Mouse (Mus musculus) intestine, embryonic 14.5 days (tissue): ENCODE data around the gene Oxct2b. TPM values are rescaled to one million over a fixed set of nuclear protein-coding genes. Genes with fewer than 3 reads are reported as not detected.
A peak's percentile ranks its signal among the peaks of the same experiment; 100 is the strongest.
"Not testable (repeated sequence)": the region's sequence is repeated elsewhere in the genome, so short reads cannot be mapped to it uniquely, and the experiment has no call there.

ENCODE experiments used
- ATAC-seq: fragments of 200-750 bp; cut with Nextera tagmentation; replicated peaks from 2 replicates; pipeline ENCODE4 v1.8.0; 2017; ENCODE audit warnings: low read depth, moderate number of reproducible peaks, moderate TSS enrichment, moderate library complexity; ENCODE audit not compliant: low FRiP score, low TSS enrichment
- DNase-seq: peaks from one replicate; pipeline ENCODE4 v3.0.0-alpha.2; 2018; ENCODE audit warnings: low spot score
- H3K27ac ChIP-seq: fragments of 300-500 bp; sonication (generic); 2 replicates; pipeline ENCODE4 v1.5.1; 2014; ENCODE audit warnings: low read depth, mild to moderate bottlenecking, control low read depth
- H3K27me3 ChIP-seq: fragments of 300-500 bp; sonication (generic); replicated peaks from 2 replicates; pipeline ENCODE4 v1.6.1; 2014; ENCODE audit warnings: low read length, control low read depth; ENCODE audit not compliant: control insufficient read depth, insufficient read depth
- H3K36me3 ChIP-seq: fragments of 300-500 bp; sonication (generic); 2 replicates; pipeline ENCODE4 v1.6.1; 2014; ENCODE audit warnings: low read length, control low read depth; ENCODE audit not compliant: control insufficient read depth, insufficient read depth
- H3K4me1 ChIP-seq: fragments of 300-500 bp; sonication (generic); replicated peaks from 2 replicates; pipeline ENCODE4 v1.6.1; 2014; ENCODE audit warnings: low read length, control low read depth, mixed read lengths; ENCODE audit not compliant: control insufficient read depth, insufficient read depth
- H3K4me2 ChIP-seq: fragments of 300-500 bp; sonication (generic); 2 replicates; pipeline ENCODE4 v1.6.1; 2014; ENCODE audit warnings: low read length
- H3K4me3 ChIP-seq: fragments of 300-500 bp; sonication (generic); 2 replicates; pipeline ENCODE4 v1.5.1; 2014; ENCODE audit warnings: low read depth, low read length, control low read depth, mixed read lengths
- H3K9ac ChIP-seq: fragments of 300-500 bp; sonication (generic); 2 replicates; pipeline ENCODE4 v1.6.1; 2014; ENCODE audit warnings: mild to moderate bottlenecking, low read length
- H3K9me3 ChIP-seq: fragments of 300-500 bp; sonication (generic); 2 replicates; pipeline ENCODE4 v1.6.1; 2016; ENCODE audit warnings: low read length, control low read depth; ENCODE audit not compliant: control insufficient read depth
- WGBS: fragments of 180-500 bp; shearing (Covaris S2); extraction: QIAGEN DNeasy Blood & Tissue Kit; methylation state at CpG from one replicate; pipeline ENCODE4 v1.1.7; 2014; 5-methylcytosine and 5-hydroxymethylcytosine counted together
- polyA plus RNA-seq: library from polyadenylated mRNA; unstranded; fragments of >200 nt; fragmentation: Nextera tagmentation; extraction: Ambion mirVana; gene quantifications from 2 replicates; pipeline ENCODE4 v1.2.1, GENCODE M21; 2014

The Oxct2b gene
- polyA plus RNA-seq, 1 experiment from 2014 or later: 0.15 TPM

GRCm38 (mm10) chr4:123085290-123085689 is 30.8 kb upstream of the Oxct2b start:
- Histone ChIP-seq H3K27ac (no peak overlapping the region), H3K9ac (no peak overlapping the region), H3K27me3 (no peaks in the 10 kb centered on the region), H3K4me1 (no peaks in the 10 kb centered on the region), H3K9me3 (no peaks in the 10 kb centered on the region), H3K4me2 (no peak overlapping the region), H3K4me3 (no peak overlapping the region), H3K36me3 (no peaks in the 10 kb centered on the region)
- DNase-seq: no peak
- no peak for ATAC-seq
- WGBS: 85% methylated on average over 2 of the region's 2 CpGs

- Histone ChIP-seq H3K36me3 (no peaks in the 10 kb centered on the region), H3K4me3 (no peak overlapping the region), H3K9me3 (no peaks in the 10 kb centered on the region), H3K9ac (no peak overlapping the region), H3K27ac (no peak overlapping the region), H3K27me3 (no peaks in the 10 kb centered on the region), H3K4me1 (no peaks in the 10 kb centered on the region), H3K4me2 (no peak overlapping the region)
- DNase-seq (no peak), ATAC-seq (no peak)
- 78% methylated on average over 4 of the region's 4 CpGs for WGBS
Observed at GRCm38 (mm10) chr4:123086381-123086780, 29.7 kb upstream of the Oxct2b start.

GRCm38 (mm10) chr4:123092621-123093020 is 23.4 kb upstream of the Oxct2b start:
- H3K4me2 ChIP-seq: no peak overlapping the region; the same call in 1 of the 2 replicates
- H3K4me1 ChIP-seq: 0 out of 2 replicates have a peak, but pooled peaks cover 4% of the 10 kb centered on the region
- H3K9ac ChIP-seq: no peak overlapping the region
- WGBS: 71% methylated on average over 5 of the region's 5 CpGs
- H3K27me3 ChIP-seq: no peaks in the 10 kb centered on the region
- no peak overlapping the region for H3K4me3 ChIP-seq
- DNase-seq (no peak), ATAC-seq (peak; percentile 1; the same call in 1 of the 2 replicates)
- no peaks in the 10 kb centered on the region for H3K36me3 ChIP-seq
- H3K9me3 ChIP-seq: no peaks in the 10 kb centered on the region
- H3K27ac ChIP-seq: no peak overlapping the region; the same call in 1 of the 2 replicates

GRCm38 (mm10) chr4:123093064-123093776 is 22.8 kb upstream of the Oxct2b start:
- H3K9ac ChIP-seq: no peak overlapping the region
- 34% methylated on average over 17 of the region's 17 CpGs for WGBS
- H3K9me3 ChIP-seq: no peaks in the 10 kb centered on the region
- DNase-seq (peak; percentile 70), ATAC-seq (peak; percentile 89)
- H3K27me3 ChIP-seq: no peaks in the 10 kb centered on the region
- peak overlapping the region; percentile 38 for H3K4me2 ChIP-seq
- H3K27ac ChIP-seq: peak overlapping the region; percentile 43; the same call in 1 of the 2 replicates
- H3K36me3 ChIP-seq: no peaks in the 10 kb centered on the region
- H3K4me1 ChIP-seq: 0 out of 2 replicates have a peak, but pooled peaks cover 4% of the 10 kb centered on the region
- peak overlapping the region; percentile 10; the same call in 1 of the 2 replicates for H3K4me3 ChIP-seq

GRCm38 (mm10) chr4:123093869-123094268 is 22.2 kb upstream of the Oxct2b start:
- no peak for DNase-seq
- 46% methylated on average over 8 of the region's 9 CpGs for WGBS
- ATAC-seq: 0 out of 2 replicates have a peak, but pooled peaks have one; percentile 13
- Histone ChIP-seq H3K27me3 (no peaks in the 10 kb centered on the region), H3K9me3 (no peaks in the 10 kb centered on the region), H3K4me2 (no peak overlapping the region; the same call in 1 of the 2 replicates), H3K9ac (no peak overlapping the region), H3K36me3 (no peaks in the 10 kb centered on the region), H3K4me1 (0 out of 2 replicates have a peak, but pooled peaks cover 4% of the 10 kb centered on the region), H3K4me3 (no peak overlapping the region), H3K27ac (no peak overlapping the region)

GRCm38 (mm10) chr4:123104651-123105450 is 11.2 kb upstream of the Oxct2b start, which contains the start of gene Bmp8b:
Gene Bmp8b, plus strand, starts transcription at chr4:123105165.
- Histone ChIP-seq H3K4me2 (peak within 1 kb of the TSS; percentile 48), H3K4me3 (peak within 1 kb of the TSS; percentile 20), H3K4me1 (peaks cover 7% of the 10 kb centered on the region; the same call in 1 of the 2 replicates), H3K27ac (no peak within 1 kb of the TSS), H3K27me3 (peaks cover 35% of the 10 kb centered on the region), H3K36me3 (no peaks in the 10 kb centered on the region), H3K9me3 (no peaks in the 10 kb centered on the region), H3K9ac (no peak within 1 kb of the TSS)
- peak; percentile 68 for DNase-seq
- WGBS: 6% methylated on average over 75 of the region's 75 CpGs
- peak; percentile 66; the same call in 1 of the 2 replicates for ATAC-seq

GRCm38 (mm10) chr4:123105451-123105790 is 10.6 kb upstream of the Oxct2b start:
- Histone ChIP-seq H3K4me2 (peak overlapping the region; percentile 48), H3K9ac (no peak overlapping the region), H3K9me3 (no peaks in the 10 kb centered on the region), H3K27ac (no peak overlapping the region), H3K27me3 (peaks cover 35% of the 10 kb centered on the region), H3K4me1 (peaks cover 7% of the 10 kb centered on the region; the same call in 1 of the 2 replicates), H3K36me3 (no peaks in the 10 kb centered on the region), H3K4me3 (peak overlapping the region; percentile 20)
- ATAC-seq: peak; percentile 29
- WGBS: 26% methylated on average over 24 of the region's 24 CpGs
- DNase-seq: no peak

GRCm38 (mm10) chr4:123105929-123106328 is 10.1 kb upstream of the Oxct2b start:
- not testable (repeated sequence) for H3K9ac ChIP-seq, H3K4me3 ChIP-seq, ATAC-seq, DNase-seq, H3K4me2 ChIP-seq, H3K4me1 ChIP-seq, H3K27ac ChIP-seq, H3K36me3 ChIP-seq, H3K9me3 ChIP-seq
- WGBS: 82% methylated on average over 6 of the region's 7 CpGs
- H3K27me3 ChIP-seq: peaks cover 35% of the 10 kb centered on the region
